ENCODE assay signal across 17 mouse cellular contexts in the genomic region with DNA sequence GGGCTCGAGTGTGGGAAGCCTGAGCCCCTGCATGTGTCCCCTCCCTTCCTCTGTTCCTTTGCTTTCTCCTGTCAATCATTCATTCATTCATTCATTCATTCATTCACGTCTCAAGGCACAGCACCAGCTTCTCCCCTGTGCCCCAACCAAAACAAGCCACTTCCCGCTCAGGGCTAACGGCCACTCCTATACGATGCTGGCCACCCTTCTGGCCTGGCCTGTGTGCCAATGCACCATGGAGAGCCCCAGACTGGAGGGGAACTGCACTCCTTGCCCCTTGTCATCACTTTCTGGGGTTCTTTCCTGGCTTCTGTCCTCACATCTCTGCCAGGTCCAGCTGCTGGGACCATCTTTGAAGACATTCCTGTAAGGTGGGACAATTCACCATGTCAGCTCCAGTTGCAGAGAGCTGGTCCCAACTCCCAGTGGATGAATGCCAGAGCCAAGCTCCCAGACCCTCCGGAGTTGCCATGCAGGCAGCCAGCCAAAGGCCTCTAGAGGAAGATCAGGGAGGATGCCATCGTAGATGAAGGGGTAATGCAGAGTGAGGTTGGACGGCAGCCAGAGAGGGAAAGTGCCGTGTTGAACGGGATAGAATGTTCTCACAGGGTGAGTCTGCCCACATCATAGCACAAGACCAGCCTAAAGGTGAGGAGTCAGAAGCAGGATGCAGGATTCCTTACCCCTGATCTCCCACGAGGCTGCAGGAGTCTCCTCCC. TPM values are rescaled to one million over a fixed set of nuclear protein-coding genes. Genes with fewer than 3 reads are reported as not detected.
DNase-seq lines count a peak whose midpoint lies in the region; ATAC-seq lines count a peak whose summit lies in the region.
"Had no signal": no experiment of that assay in that cellular context is flagged by ENCODE, and none has a peak within 500 bp of the region (broad histone marks: within the 10 kb centered on the region; RNA-seq: fewer than 3 reads in every experiment).

No protein-coding gene starts in this region.

- no peaks in the 10 kb centered on the region for H3K27me3 ChIP-seq in embryonic facial prominence, embryonic 14.5 days (replicated peaks; ENCODE audit: control insufficient read depth, insufficient read depth, low read length)
- 0 out of 2 replicates have a peak, but pooled peaks cover 6% of the 10 kb centered on the region for H3K27me3 ChIP-seq in embryonic facial prominence, embryonic 10.5 days (replicated peaks; ENCODE audit: low read depth, poor library complexity, severe bottlenecking)
- no peaks in the 10 kb centered on the region for H3K27me3 ChIP-seq in hindbrain, embryonic 13.5 days
- H3K27me3 ChIP-seq in hindbrain, embryonic 11.5 days (ENCODE audit: control insufficient read depth, insufficient read depth, low read length): no peaks in the 10 kb centered on the region
- H3K27me3 ChIP-seq in neural tube, embryonic 14.5 days (ENCODE audit: control insufficient read depth, insufficient read depth, low read length): no peaks in the 10 kb centered on the region
- H3K27me3 ChIP-seq: limb, embryonic 12.5 days had no signal

- H3K36me3 ChIP-seq in embryonic facial prominence, embryonic 14.5 days (ENCODE audit: control insufficient read depth, insufficient read depth, low read length): no peaks in the 10 kb centered on the region
- no peaks in the 10 kb centered on the region for H3K36me3 ChIP-seq in embryonic facial prominence, embryonic 10.5 days (replicated peaks)
- H3K36me3 ChIP-seq in hindbrain, embryonic 13.5 days: no peaks in the 10 kb centered on the region
- H3K36me3 ChIP-seq in hindbrain, embryonic 11.5 days (ENCODE audit: control insufficient read depth, insufficient read depth, low read length): no peaks in the 10 kb centered on the region
- no peaks in the 10 kb centered on the region for H3K36me3 ChIP-seq in neural tube, embryonic 14.5 days (ENCODE audit: control insufficient read depth, insufficient read depth, low read length)
- H3K36me3 ChIP-seq: heart, embryonic 13.5 days; limb, embryonic 12.5 days had no signal

- 49% methylated on average over 11 of the region's 11 CpGs for WGBS in embryonic facial prominence, embryonic 14.5 days
- WGBS in embryonic facial prominence, embryonic 10.5 days: 83% methylated on average over 11 of the region's 11 CpGs
- 59% methylated on average over 11 of the region's 11 CpGs for WGBS in hindbrain, embryonic 13.5 days
- 73% methylated on average over 11 of the region's 11 CpGs for WGBS in hindbrain, embryonic 11.5 days
- 48% methylated on average over 11 of the region's 11 CpGs for WGBS in neural tube, embryonic 14.5 days

- peak; percentile 68 for DNase-seq in embryonic facial prominence, embryonic 14.5 days (ENCODE audit: low spot score)
- DNase-seq in embryonic facial prominence, embryonic 10.5 days (ENCODE audit: low spot score): no peak
- no peak for DNase-seq in hindbrain, embryonic 11.5 days (ENCODE audit: low spot score)
- peak; percentile 59 for DNase-seq in right cerebral cortex, postnatal 4 days
- no peak for DNase-seq in right cerebral cortex, postnatal 25 days
- DNase-seq in layer of hippocampus, adult 9-10 months (ENCODE audit: low spot score): no peak
- DNase-seq: cerebellum, adult 2 months; gastrocnemius, adult 2 months; kidney, postnatal 36 days; layer of hippocampus, postnatal 36 days; right cerebral cortex, adult 18-20 months; thymus, adult 2 months had no signal

- no peaks in the 10 kb centered on the region for H3K9me3 ChIP-seq in embryonic facial prominence, embryonic 14.5 days (ENCODE audit: control insufficient read depth, low read length)
- H3K9me3 ChIP-seq in embryonic facial prominence, embryonic 10.5 days: no peaks in the 10 kb centered on the region
- H3K9me3 ChIP-seq in hindbrain, embryonic 13.5 days: no peaks in the 10 kb centered on the region
- H3K9me3 ChIP-seq in hindbrain, embryonic 11.5 days (ENCODE audit: control insufficient read depth, low read length): no peaks in the 10 kb centered on the region
- no peaks in the 10 kb centered on the region for H3K9me3 ChIP-seq in neural tube, embryonic 14.5 days (ENCODE audit: control insufficient read depth, low read length)
- H3K9me3 ChIP-seq: heart, embryonic 13.5 days; limb, embryonic 12.5 days had no signal

- H3K4me2 ChIP-seq in embryonic facial prominence, embryonic 14.5 days (ENCODE audit: low read depth, low read length): no peak overlapping the region
- H3K4me2 ChIP-seq in hindbrain, embryonic 13.5 days: no peak overlapping the region
- no peak overlapping the region for H3K4me2 ChIP-seq in hindbrain, embryonic 11.5 days (replicated peaks; ENCODE audit: low read depth, low read length)
- H3K4me2 ChIP-seq in neural tube, embryonic 14.5 days (ENCODE audit: low read depth, low read length): no peak overlapping the region
- H3K4me2 ChIP-seq: heart, embryonic 13.5 days; limb, embryonic 12.5 days had no signal

- no peak overlapping the region for H3K4me3 ChIP-seq in embryonic facial prominence, embryonic 14.5 days (ENCODE audit: low read depth, low read length)
- H3K4me3 ChIP-seq in embryonic facial prominence, embryonic 10.5 days: no peak overlapping the region
- no peak overlapping the region for H3K4me3 ChIP-seq in hindbrain, embryonic 13.5 days
- H3K4me3 ChIP-seq in hindbrain, embryonic 11.5 days (ENCODE audit: low read depth, low read length): no peak overlapping the region
- H3K4me3 ChIP-seq in neural tube, embryonic 14.5 days (ENCODE audit: low read depth, low read length): no peak overlapping the region
- H3K4me3 ChIP-seq: gastrocnemius, adult 2 months; heart, embryonic 13.5 days; limb, embryonic 12.5 days had no signal

- peaks cover 16% of the 10 kb centered on the region; the same call in 1 of the 2 replicates for H3K4me1 ChIP-seq in embryonic facial prominence, embryonic 14.5 days (ENCODE audit: control insufficient read depth, insufficient read depth, low read length)
- H3K4me1 ChIP-seq in embryonic facial prominence, embryonic 10.5 days: peaks cover 26% of the 10 kb centered on the region
- peaks cover 36% of the 10 kb centered on the region for H3K4me1 ChIP-seq in hindbrain, embryonic 13.5 days (replicated peaks)
- H3K4me1 ChIP-seq in hindbrain, embryonic 11.5 days (replicated peaks; ENCODE audit: control insufficient read depth, insufficient read depth, low read length): no peaks in the 10 kb centered on the region
- peaks cover 7% of the 10 kb centered on the region; the same call in 1 of the 2 replicates for H3K4me1 ChIP-seq in neural tube, embryonic 14.5 days (ENCODE audit: control insufficient read depth, insufficient read depth, low read length)

- no peak overlapping the region for H3K27ac ChIP-seq in embryonic facial prominence, embryonic 14.5 days (replicated peaks; ENCODE audit: low read depth, low read length)
- no peak overlapping the region for H3K27ac ChIP-seq in embryonic facial prominence, embryonic 10.5 days (replicated peaks)
- H3K27ac ChIP-seq in hindbrain, embryonic 13.5 days: peak overlapping the region; percentile 56; the same call in 1 of the 2 replicates
- H3K27ac ChIP-seq in hindbrain, embryonic 11.5 days (ENCODE audit: low read depth, low read length): no peak overlapping the region
- H3K27ac ChIP-seq in neural tube, embryonic 14.5 days (ENCODE audit: low read depth, low read length): 0 out of 2 replicates have a peak overlapping the region, but pooled peaks have one; percentile 28
- H3K27ac ChIP-seq: gastrocnemius, adult 2 months; heart, embryonic 13.5 days; limb, embryonic 12.5 days had no signal

- ATAC-seq in embryonic facial prominence, embryonic 14.5 days (ENCODE audit: low read depth): no peak
- ATAC-seq in hindbrain, embryonic 13.5 days (ENCODE audit: low FRiP score): peak; percentile 57; the same call in 1 of the 2 replicates
- no peak for ATAC-seq in hindbrain, embryonic 11.5 days (ENCODE audit: low FRiP score)
- peak; percentile 49; the same call in 1 of the 2 replicates for ATAC-seq in neural tube, embryonic 14.5 days (ENCODE audit: low read depth)
- ATAC-seq: intestine, postnatal 0 days had no signal

- no peak overlapping the region for H3K9ac ChIP-seq in embryonic facial prominence, embryonic 14.5 days (ENCODE audit: low read depth, low read length)
- H3K9ac ChIP-seq in hindbrain, embryonic 13.5 days: no peak overlapping the region
- H3K9ac ChIP-seq in hindbrain, embryonic 11.5 days (ENCODE audit: low read depth, low read length): no peak overlapping the region
- no peak overlapping the region for H3K9ac ChIP-seq in neural tube, embryonic 14.5 days (replicated peaks; ENCODE audit: low read depth, low read length)
- H3K9ac ChIP-seq: heart, embryonic 13.5 days; limb, embryonic 12.5 days had no signal

RNA-seq across cellular contexts. Expression of gene Rplp1, which starts 26.5 kb away (rescaled TPM):
- 1,887 and 1,994 TPM in 2 replicates for polyA plus RNA-seq in embryonic facial prominence, embryonic 14.5 days (2014; fragmentation: Nextera tagmentation; extraction: Ambion mirVana)
- 1,152 and 1,189 TPM in 2 replicates for polyA plus RNA-seq in embryonic facial prominence, embryonic 10.5 days (2016; fragmentation: Nextera tagmentation; extraction: Ambion mirVana)
- polyA plus RNA-seq in hindbrain, embryonic 13.5 days (2015; fragmentation: Nextera tagmentation; extraction: Ambion mirVana): 917 and 923 TPM in 2 replicates
- 1,024 and 1,073 TPM in 2 replicates for polyA plus RNA-seq in hindbrain, embryonic 11.5 days (2014; fragmentation: Nextera tagmentation; extraction: Ambion mirVana)
- polyA plus RNA-seq in neural tube, embryonic 14.5 days (2014; fragmentation: Nextera tagmentation; extraction: Ambion mirVana): 964 and 1,031 TPM in 2 replicates

RNA-seq across cellular contexts. Expression of gene Kif23, which starts 58.8 kb away (rescaled TPM):
- 93.0 and 98.3 TPM in 2 replicates for polyA plus RNA-seq in embryonic facial prominence, embryonic 14.5 days (2014; fragmentation: Nextera tagmentation; extraction: Ambion mirVana)
- polyA plus RNA-seq in embryonic facial prominence, embryonic 10.5 days (2016; fragmentation: Nextera tagmentation; extraction: Ambion mirVana): 112 and 118 TPM in 2 replicates
- 18.6 and 22.2 TPM in 2 replicates for polyA plus RNA-seq in hindbrain, embryonic 13.5 days (2015; fragmentation: Nextera tagmentation; extraction: Ambion mirVana)
- polyA plus RNA-seq in hindbrain, embryonic 11.5 days (2014; fragmentation: Nextera tagmentation; extraction: Ambion mirVana): 97.2 and 100 TPM in 2 replicates
- polyA plus RNA-seq in neural tube, embryonic 14.5 days (2014; fragmentation: Nextera tagmentation; extraction: Ambion mirVana): 7.6 and 12.9 TPM in 2 replicates

Comparison
In these comparisons a context has a peak if more than half of its experiments do, and no peak if none do; other contexts are left out.
1. ATAC-seq: peak in hindbrain, embryonic 13.5 days (single experiment) and neural tube, embryonic 14.5 days (single experiment); none in embryonic facial prominence, embryonic 14.5 days (single experiment) and hindbrain, embryonic 11.5 days (single experiment).
2. DNase-seq: peak in embryonic facial prominence, embryonic 14.5 days (single experiment) and right cerebral cortex, postnatal 4 days (single experiment); none in embryonic facial prominence, embryonic 10.5 days (single experiment), hindbrain, embryonic 11.5 days (single experiment), right cerebral cortex, postnatal 25 days (single experiment) and layer of hippocampus, adult 9-10 months (single experiment).
3. H3K27ac ChIP-seq: peak in hindbrain, embryonic 13.5 days (single experiment) and neural tube, embryonic 14.5 days (single experiment); none in embryonic facial prominence, embryonic 14.5 days (single experiment), embryonic facial prominence, embryonic 10.5 days (single experiment) and hindbrain, embryonic 11.5 days (single experiment).